Mouse (Mus musculus): ENCODE results near the gene Zfhx2.

- no peak for TF ChIP-seq POLR2A (IDR thresholded peaks at IDR 0.05; ENCODE audit: borderline replicate concordance, extremely low read depth, insufficient read depth, insufficient read length, poor library complexity, severe bottlenecking)
- TF ChIP-seq CTCF (IDR thresholded peaks at IDR 0.05; ENCODE audit: borderline replicate concordance, extremely low read depth, insufficient read depth, insufficient read length), result no peak
These were observed 39.1 kb downstream of the Zfhx2 start for GRCm38 (mm10) chr14:55053050-55053449.
